Comparison of ENCODE assay signal across 17 mouse cellular contexts in the genomic region with DNA sequence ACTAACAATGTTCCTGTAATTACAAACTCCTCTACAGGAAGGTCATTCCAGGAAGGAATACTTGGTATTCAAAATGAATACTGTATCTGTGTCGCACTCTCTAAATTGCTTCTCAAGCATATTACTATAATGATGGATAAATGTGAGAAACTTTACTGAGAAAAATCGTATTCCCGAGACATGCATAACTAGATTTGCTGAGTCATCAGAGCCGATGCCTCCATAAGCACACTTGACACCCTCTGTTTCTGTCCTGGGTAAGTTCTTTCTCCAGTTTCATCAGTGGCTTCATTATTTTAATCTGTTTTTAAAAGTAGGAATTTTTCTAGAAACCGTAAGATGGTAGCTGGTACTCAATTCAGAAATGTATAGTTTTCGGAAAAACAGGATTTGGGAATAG.
"Had no signal": no experiment of that assay in that cellular context is flagged by ENCODE, and none has a peak within 500 bp of the region (broad histone marks: within the 10 kb centered on the region; RNA-seq: fewer than 3 reads in every experiment).

No protein-coding gene starts in this region.

- DNase-seq: lung, adult 2 months; lung, postnatal 14 days; lung, postnatal 36 days; right cerebral cortex, postnatal 14 days; thymus, adult 2 months; thymus, postnatal 25 days; thymus, postnatal 4 days had no signal

- H3K27ac ChIP-seq: lung, embryonic 15.5 days; macrophage; midbrain, embryonic 13.5 days; midbrain, embryonic 15.5 days; neural tube, embryonic 12.5 days; stomach, embryonic 15.5 days; stomach, postnatal 0 days had no signal

- H3K4me1 ChIP-seq: lung, embryonic 15.5 days; megakaryocyte, embryonic 14.5 days; midbrain, embryonic 13.5 days; midbrain, embryonic 15.5 days; neural tube, embryonic 12.5 days; stomach, embryonic 15.5 days had no signal

- H3K9me3 ChIP-seq: lung, embryonic 15.5 days; midbrain, embryonic 13.5 days; midbrain, embryonic 15.5 days; neural tube, embryonic 12.5 days; stomach, embryonic 15.5 days had no signal

- H3K4me2 ChIP-seq: lung, embryonic 15.5 days; midbrain, embryonic 11.5 days; midbrain, embryonic 13.5 days; midbrain, embryonic 15.5 days; neural tube, embryonic 12.5 days; stomach, embryonic 15.5 days had no signal

- H3K9ac ChIP-seq: lung, embryonic 15.5 days; midbrain, embryonic 13.5 days; midbrain, embryonic 15.5 days; neural tube, embryonic 12.5 days; stomach, embryonic 15.5 days had no signal

- ATAC-seq: lung, postnatal 0 days; midbrain, embryonic 13.5 days; midbrain, embryonic 15.5 days had no signal

- H3K36me3 ChIP-seq: lung, embryonic 15.5 days; midbrain, embryonic 13.5 days; midbrain, embryonic 15.5 days; neural tube, embryonic 12.5 days; stomach, embryonic 15.5 days had no signal

- H3K27me3 ChIP-seq: lung, embryonic 15.5 days; megakaryocyte, embryonic 14.5 days; midbrain, embryonic 13.5 days; midbrain, embryonic 15.5 days; neural tube, embryonic 12.5 days; stomach, embryonic 15.5 days had no signal

- H3K4me3 ChIP-seq: lung, embryonic 15.5 days; megakaryocyte, embryonic 14.5 days; midbrain, embryonic 13.5 days; midbrain, embryonic 15.5 days; neural tube, embryonic 12.5 days; stomach, embryonic 15.5 days had no signal
